Mouse (Mus musculus) lung, adult 2 months (tissue): ENCODE data around the gene Cnih2.

Source experiments
- CTCF ChIP-seq: fragments of 200-500 bp; IDR thresholded peaks from 2 replicates; pipeline ENCODE4 v1.5.1; 2011; ENCODE audit warnings: mild to moderate bottlenecking, low read length, control low read depth; ENCODE audit not compliant: insufficient read depth
- POLR2A ChIP-seq: fragments of 200-500 bp; IDR thresholded peaks from 2 replicates; pipeline ENCODE4 v1.6.1; 2011; ENCODE audit warnings: low read depth, mild to moderate bottlenecking, control low read depth, low read length, borderline replicate concordance; ENCODE audit errors: extremely low read depth

DNA sequence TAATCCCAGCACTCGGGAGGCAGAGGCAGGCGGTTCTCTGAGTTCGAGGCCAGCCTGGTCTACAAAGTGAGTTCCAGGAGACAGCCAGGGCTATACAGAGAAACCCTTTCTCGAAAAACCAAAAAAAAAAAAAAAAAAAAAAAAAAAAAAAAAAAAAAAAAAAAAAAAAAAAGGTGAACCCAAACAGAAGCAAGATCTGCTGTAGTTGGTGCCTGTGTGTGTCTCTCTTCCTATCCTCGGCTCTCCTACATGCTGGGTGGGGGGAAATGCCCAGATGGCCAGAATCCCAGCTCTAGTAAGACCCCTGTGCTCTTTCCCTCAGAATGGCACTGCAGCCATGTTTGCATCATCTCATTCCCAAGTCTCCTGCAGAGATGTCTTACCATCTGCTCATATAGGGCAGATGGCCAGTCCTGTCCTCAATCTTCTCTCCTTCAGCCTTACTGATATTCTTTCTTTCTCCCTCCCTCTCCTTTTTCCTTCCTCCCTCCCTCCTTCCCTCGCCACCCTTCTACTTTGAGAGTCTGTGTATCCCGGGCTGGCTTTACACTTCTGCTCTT lies 25.8 kb upstream of the Cnih2 start:
- TF ChIP-seq POLR2A (no peak), CTCF (no peak)
